Mouse (Mus musculus) cerebellum, adult 11-12 months (tissue): ENCODE data around the gene Art4.

Experiments
- DNase-seq: peaks from one replicate; pipeline ENCODE4 v3.0.0; 2022

The Art4 gene

DNA sequence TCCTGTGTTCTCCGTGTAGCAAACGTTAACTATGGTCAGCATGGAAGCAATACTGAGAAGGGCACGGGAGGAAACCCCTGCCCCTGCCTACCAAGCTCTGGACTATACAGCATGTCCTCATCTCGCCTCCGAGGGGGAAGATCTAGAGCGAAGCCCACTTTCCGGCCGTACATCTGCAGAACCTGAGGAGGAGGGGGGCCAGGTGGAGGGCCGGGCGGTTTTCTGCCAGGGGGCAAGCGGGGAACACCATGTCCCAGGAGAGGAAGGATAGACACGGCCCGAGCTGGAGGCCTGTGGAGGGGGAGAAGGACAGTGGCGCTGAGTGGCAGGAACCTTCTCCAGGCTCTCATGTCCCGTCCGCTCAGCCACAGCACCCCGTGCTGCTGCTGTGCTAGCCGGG, 36.4 kb downstream of the Art4 start:
- no peak for DNase-seq

DNA sequence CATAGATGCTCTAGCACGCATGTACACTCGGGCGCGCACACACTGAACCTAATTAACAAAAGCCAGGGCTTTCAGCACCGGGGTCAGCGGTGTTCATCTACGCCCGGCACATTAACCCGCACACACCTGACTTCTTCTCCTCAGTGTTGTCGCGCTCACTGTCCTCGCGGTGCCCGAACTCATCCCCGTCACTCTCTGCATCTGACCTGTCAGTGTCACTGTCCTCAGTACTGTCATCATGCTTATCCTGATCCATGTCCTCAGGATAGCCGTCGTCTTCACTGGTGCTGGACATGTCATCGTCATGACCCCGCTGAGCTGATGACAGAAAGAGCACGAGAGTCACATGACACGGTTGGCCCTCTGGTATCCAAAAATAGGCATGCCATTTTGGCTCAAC, 37.2 kb downstream of the Art4 start:
- DNase-seq: no peak

DNA sequence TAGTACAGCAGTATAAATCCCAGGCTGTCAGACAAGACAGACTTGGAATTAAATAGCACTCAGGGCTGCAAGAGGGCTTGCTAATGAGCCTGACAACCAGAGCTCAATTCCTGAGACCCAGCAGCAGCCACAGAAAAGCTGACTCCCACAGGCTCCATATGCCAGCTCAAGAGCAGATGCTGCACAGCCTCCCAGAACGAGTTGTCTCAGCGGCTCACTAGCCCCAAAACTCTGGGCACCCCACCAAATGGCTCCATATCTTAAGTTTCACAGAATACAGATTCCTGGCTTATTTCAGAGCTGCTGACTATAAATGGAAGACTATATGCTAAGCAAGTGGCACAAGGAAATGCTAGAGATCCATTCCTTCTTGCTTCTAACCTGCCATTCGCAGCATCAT, 40.0 kb downstream of the Art4 start:
- DNase-seq: no peak

DNA sequence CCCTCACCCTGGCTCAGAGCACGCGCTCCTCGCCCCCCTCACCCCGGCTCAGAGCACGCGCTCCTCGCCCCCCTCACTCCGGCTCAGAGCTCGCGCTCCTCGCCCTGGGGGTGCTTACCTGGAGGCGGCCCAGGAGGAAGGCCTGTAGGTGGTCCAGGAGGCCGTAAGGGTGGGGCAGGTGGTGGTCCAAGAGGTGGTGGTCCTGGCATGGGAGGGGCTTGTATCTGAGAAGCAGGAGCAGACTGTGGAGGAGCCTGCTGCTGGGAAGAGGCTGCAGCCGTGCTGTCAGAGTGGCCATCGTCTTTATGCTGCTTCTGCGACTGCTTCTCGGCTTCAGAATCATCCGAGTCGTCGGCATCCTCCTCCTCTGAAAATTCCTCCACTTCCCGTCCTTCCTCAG, 40.7 kb downstream of the Art4 start:
- no peak for DNase-seq

DNA sequence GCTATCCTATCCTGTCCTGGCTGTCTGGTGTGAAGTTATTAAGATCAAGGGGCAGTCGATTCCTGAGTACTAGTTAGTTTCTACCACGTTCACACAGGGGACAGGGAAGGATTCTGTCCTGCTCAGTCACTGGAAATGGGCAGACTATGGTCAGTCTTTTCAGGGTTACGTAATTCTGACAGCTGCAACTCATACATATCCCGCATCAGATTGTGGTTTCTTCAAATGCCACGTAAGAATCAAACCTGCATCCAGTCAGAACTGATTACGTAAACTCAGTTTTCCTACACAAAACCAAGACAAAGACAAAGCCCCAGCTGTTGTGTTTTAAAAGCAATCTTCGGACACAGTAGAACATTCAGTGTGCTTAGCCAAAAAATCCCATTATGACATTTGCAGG, 42.2 kb downstream of the Art4 start:
- no peak for DNase-seq

DNA sequence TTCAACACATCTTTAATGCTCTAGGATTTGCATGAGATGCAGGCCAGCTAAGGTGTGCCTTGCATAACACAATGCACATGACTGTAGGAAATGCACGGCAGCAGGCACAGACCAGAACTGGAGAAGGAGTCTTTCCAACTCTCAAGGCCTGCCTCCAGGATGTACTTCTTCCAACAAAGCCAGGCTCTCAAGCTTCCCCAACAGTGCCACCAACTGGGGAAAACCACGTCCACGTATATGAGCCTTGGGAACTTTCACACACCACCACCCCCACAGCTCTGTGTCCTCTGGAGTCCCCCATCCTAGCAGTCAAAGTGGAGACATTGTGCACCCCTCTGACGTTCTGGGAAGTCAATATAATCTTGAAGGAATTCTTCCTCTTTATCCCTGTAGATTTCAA, 44.4 kb downstream of the Art4 start:
- DNase-seq: no peak

DNA sequence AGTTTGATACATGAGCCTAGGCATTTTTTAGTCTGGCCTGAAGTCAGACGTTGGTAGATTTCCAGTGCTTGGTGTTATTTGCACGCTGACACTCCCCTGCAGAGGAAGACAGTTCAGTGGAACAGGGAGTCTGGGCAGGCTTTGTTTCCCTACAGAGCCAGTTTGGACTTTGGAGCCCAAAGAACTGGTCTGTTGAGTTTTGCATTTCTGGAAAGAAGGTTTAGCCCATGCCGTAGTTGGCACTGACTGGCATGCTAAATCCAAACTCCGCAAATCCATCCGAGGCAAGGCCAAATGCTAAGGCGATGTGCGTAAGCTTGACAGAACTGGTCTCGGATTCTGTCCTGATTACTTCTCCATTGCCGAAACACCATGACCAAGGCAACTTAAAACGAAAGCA, 46.3 kb downstream of the Art4 start:
- no peak for DNase-seq

DNA sequence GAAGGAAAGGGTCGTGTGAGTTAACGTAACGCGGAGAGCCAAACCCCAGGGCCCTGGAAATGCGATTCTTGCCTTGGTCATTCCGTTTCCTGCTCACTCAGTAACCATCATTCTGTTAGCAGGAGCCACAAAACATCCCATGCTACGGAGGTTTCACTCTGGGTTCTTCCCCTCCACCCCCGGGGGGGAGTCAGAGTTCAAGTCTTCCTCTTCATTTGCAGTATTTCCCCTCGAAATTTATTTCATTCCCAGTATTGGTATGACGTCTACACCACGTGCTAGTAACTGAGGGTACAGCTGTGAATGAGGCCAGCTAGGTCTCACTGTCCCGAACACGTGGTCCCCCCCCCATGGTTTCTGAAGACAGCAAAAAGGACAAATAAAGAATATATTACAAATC, 47.9 kb downstream of the Art4 start:
- DNase-seq: no peak

DNA sequence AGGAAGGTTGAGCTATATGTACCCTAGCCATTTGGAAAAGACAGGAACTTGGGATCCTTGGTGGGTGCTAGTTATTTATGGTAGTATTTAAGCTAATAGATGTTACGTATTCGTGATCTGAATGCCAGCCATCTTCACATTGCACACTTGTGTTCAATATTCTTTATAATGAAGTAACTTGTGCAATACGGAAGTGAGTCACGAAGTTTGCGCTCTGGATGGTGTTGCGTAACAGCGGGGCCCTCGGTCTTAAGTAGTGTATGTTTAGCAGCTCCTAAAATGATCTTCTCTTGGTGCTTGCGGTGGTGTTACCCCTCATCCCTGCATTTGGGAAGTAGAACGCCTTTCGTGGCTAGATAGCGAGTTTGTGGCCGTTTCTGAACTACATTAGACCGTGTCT, 48.5 kb downstream of the Art4 start:
- no peak for DNase-seq

DNA sequence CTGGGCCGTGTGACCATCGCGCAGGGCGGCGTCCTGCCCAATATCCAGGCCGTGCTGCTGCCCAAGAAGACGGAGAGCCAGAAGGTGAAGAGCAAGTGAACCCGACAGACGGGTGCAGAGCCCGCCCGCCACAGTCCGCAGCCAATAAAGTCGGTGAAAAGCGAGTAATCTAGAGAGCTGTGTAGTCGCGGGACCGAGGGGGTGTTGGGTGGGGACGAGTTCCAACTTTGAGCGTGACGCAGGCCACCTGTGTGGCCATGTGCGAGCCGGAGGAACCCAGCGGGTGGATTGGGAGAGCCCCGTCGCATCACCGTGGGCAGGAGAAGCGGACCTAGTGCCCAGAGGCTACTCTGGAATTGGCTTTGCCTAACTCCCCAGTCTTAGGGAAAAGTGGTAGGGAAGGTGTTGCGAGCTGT, 48.9 kb downstream of the Art4 start:
- no peak for DNase-seq

DNA sequence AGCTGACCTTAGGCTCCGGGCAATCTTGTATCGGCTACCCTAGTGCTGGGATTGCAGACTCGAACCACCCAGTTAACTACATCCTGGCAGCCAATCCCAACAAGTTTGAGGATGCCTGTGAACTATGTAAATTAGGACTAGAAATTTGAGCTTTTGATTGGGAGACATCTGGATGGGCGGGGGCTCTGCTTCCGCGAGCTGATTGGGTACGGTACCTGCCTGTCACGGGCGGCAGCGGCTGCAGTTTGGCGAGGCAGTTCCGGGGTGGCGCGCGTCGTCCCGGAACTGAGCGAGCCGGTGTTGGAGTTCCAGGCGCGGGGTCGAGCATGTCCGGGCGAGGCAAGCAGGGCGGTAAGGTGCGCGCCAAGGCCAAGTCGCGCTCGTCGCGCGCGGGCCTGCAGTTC, 49.5 kb downstream of the Art4 start, which contains the start of gene H2afj:
H2afj (plus strand) TSS at position 231 of the 404 bp plus-strand sequence.
- peak; percentile 97 for DNase-seq

DNA sequence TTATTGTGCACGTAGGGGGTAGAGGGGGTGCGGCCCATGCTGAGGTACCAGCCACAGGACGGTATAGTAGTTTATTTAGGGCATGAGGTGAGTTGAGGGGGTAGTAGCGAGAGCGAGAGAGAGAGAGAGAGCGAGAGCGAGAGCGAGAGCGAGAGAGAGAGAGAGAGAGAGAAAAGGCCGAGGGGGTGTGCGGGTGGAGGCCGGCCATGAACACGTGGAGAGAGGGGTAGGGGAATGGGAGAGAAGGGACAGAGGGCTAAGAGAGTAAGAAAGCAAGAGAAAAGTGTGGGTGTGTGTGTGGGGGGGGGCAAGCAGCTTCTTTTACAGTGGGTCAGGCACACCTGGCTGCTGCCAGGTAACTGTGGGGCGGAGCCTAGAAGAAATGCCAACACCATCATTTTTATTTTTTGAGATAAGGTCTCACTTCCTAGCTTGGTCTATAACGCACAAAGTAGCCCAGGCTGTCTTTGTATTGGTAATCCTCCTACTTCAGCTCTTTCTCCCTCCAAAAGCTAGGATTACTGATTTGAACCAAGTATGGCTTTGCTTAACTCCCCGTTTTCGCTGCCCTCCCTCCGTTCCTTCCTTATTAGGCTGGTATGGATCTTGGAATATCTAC, 50.0 kb downstream of the Art4 start:
- peak; percentile 45 for DNase-seq

DNA sequence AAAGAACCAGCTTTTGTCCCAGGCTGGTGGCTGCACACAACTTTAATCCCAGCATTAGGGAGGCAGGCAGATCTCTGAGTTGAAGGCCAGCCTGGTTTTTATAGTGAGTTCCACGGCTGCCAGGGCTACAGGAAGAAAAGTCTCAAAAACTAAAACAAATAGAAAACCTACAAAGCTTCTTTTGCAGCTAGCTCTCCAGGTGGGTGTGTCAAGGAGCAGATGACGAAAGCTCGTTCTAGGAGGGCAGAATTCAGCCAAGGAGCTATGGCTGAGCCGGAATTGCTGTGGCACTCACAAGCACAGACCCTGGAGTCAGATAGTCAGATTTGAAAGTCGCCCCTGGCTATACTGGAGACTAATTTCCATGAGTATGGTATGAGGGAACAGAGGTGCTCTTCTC, 50.7 kb downstream of the Art4 start:
- DNase-seq: no peak

DNA sequence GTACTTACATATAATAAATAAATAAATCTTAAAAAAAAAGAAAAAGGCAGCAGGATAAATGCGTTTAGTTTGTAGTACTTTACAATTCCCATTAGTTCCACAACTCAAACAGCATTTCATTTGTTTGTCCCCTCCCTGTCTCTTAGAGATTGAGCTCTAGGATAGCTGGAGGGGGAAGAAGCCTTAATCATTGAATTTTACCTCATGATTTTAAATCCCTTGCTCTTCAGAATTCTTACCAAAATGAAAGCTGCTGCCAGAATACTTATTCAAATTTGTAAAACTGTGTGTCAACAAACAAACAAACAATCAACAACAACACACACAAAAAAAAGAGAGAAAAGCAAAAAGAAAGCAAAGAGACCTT, 52.1 kb downstream of the Art4 start:
- no peak for DNase-seq

DNA sequence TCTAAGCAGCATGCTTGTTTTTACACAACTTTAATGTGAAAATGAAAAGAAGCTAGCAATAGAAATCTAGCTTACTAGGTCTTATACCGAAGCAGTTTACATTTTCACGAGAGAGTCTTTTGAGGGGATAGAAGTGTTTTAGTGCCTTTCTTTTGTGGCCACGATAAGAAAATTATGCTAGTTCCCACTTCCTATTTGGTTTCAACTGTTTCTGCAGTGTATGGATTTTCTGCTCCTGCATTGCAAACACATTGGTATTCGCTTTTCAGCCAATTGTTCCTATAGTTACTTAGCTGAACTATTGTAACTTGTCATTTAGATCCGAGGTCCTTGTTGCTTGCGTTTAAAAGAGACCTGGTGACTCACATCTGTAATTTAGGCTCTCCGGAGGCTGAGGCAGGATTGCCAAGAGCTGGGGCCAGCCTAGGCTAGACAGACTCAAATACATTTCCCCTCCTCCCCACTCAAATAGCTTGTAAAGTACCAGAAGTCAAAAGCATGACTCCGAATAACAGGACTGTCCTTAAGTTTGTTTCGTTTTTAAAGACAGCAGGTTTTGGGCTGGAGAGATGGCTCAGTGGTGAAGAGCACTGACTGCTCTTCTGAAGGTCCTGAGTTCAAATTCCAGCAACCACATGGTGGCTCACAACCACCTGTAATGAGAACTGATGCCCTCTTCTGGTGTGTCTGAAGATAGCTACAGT, 52.7 kb downstream of the Art4 start:
- DNase-seq: no peak

DNA sequence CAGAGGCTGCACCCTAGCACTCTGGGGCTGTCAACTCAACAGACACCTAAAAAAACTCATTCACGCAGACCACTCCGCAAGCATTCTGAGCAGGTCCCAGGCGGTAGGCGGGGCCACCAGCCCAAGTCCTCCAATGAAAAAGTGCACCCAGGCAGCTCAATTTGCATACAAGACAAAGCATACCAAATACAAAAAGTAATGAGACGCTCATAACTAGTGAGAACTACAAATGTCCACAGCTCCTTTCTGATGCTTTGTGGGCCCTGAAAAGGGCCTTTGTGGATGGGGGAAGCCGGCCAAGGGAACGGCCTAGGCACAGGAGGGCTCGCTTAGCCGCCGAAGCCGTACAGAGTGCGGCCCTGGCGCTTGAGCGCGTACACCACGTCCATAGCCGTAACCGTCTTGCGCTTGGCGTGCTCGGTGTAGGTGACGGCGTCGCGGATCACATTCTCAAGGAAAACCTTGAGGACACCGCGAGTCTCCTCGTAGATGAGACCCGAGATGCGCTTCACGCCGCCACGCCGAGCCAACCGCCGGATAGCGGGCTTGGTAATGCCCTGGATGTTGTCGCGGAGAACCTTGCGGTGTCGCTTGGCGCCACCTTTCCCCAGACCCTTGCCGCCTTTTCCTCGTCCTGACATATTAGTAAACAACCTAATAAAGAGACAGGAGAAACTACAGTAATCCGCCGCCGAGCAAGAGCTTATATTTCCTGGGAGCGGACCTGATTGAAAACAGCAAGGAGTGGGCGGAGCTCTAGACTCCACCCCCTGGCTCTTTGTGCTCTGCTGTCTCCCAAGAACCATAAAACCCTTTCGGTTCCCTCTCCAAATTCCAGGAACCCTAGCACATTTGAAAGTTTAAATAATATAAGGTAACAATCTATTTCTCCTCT, 53.5 kb downstream of the Art4 start, which contains the start of gene Hist4h4:
Hist4h4 (minus strand) TSS at position 677 of the 895 bp plus-strand sequence.
- DNase-seq: peak; percentile 95

DNA sequence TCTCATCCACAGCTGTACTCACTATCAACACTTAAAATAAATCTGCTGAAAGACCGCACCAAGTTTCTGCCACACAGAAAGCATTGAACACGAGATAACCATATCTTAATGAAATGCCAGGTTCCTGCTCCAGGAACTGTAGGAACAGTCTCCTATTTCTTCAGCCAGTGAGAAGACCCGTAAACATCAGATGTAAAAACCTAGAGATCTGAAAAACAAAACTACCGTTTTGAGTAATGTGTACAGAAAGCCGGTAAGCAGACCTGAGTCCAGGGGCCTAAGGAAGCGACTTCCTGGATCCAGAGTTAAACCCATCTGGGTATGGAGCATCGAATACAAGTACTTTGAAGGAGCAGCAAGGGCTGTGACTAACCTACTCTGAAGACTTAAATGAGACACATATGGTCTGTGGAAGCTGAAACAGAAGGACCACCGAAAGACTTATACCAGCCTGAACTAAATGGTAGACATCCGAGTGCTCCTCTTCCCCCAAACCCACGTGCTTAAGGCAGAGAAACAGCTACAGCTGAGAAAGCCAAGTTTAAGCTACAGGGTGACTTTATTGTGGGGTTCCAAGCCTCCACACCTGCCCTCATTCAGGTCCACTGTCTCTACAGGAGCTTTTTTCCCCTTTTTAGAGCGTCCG, 54.3 kb downstream of the Art4 start:
- no peak for DNase-seq

DNA sequence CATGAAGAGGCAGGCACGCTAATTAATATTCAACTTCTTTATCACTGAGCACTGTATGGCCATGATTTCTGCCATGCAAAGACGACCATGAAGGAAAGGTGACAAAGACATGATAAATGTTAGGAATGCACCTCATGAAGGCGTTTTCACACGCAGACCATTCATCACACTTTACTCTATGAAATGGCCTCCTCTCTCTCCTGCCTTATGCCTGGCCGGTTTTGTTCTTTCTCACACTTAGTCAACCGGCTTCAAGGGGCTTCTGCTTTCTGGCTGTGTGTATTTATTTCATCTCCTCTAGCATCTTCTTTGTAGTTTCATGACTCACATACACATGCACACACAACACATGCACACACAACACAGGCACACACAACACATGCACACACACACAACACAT, 56.3 kb downstream of the Art4 start:
- DNase-seq: no peak

DNA sequence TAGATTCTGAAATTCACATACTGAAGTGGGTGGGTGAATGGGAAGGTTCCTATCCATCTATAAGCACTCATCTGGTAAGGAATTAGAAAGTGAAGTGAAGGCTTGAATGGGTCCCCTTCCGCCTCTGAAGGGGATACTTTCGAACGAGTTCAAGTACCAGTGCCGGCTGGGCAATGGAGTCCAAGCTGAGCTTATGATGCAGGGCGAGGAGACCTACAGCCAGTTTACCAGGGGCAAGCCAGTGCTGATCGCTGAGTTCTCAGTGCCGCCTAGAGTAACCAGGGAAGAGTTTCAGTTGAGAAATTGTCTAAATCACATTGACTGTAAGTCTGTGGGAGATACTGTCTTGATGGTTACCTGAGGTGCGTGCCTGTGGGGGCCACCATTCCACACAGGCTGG, 56.8 kb downstream of the Art4 start:
- DNase-seq: no peak
